Mouse (Mus musculus): ENCODE results near the gene Nup54. TPM values are rescaled to one million over a fixed set of nuclear protein-coding genes. Genes with fewer than 3 reads are reported as not detected.

Gene Nup54
- polyA plus RNA-seq, 1 experiment from 2014 or later, result 46.2 TPM

DNA sequence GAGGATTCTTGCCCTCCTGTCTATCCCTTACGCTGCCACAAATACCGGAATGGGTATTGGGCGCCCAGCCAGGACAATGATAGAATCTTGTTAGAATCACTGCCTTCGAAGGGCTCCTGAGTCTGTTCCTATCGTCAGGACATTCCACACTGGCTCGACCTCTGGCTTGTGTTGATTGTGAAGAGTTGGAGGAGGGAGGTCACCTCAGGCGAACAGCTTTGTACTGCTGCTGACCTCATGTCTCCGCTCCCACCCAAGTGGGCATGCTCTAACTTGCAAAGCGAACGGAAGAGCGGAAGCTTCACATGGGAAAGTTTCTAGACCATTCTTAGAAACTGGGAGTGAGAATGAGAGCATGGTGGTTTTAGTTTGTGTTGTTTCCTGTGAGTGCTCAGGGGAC is 47.6 kb downstream of the Nup54 start:
- H3K4me1 ChIP-seq, result 0 out of 2 replicates have a peak, but pooled peaks cover 3% of the 10 kb centered on the region
- no peak overlapping the region for H3K27ac ChIP-seq
- ATAC-seq (ENCODE audit: low FRiP score), result no peak
- H3K36me3 ChIP-seq, result no peaks in the 10 kb centered on the region
- H3K9ac ChIP-seq, result no peak overlapping the region
- 72% methylated on average over 11 of the region's 11 CpGs for WGBS
- H3K4me3 ChIP-seq, result no peak overlapping the region
- H3K9me3 ChIP-seq (replicated peaks), result no peaks in the 10 kb centered on the region
- H3K27me3 ChIP-seq, result peaks cover 20% of the 10 kb centered on the region
- no peak overlapping the region for H3K4me2 ChIP-seq (replicated peaks)

DNA sequence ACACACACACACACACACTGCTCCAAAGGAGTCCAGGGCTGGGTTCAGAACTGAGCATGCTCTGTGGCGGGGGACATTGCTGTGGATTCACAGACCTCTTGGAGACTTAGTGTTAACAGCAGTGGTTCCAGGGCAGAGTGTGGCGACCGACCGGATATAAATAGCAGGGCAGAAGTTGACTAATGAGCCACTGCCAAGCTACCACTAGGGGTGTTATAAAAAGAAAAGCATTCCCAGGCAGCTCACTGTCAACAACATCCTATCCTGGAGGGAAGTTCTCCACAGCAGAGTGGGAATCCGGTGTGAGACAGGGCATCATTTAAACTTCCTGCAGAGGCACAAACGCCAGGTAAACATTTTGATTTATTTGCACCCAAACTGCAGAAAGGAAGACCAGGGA is 48.4 kb downstream of the Nup54 start:
- Histone ChIP-seq H3K4me2 (replicated peaks) (no peak overlapping the region), H3K9me3 (replicated peaks) (no peaks in the 10 kb centered on the region), H3K4me1 (0 out of 2 replicates have a peak, but pooled peaks cover 3% of the 10 kb centered on the region), H3K27me3 (peaks cover 12% of the 10 kb centered on the region), H3K9ac (no peak overlapping the region), H3K4me3 (no peak overlapping the region), H3K27ac (no peak overlapping the region), H3K36me3 (no peaks in the 10 kb centered on the region)
- WGBS, result 52% methylated on average over 6 of the region's 6 CpGs
- ATAC-seq (ENCODE audit: low FRiP score), result no peak

DNA sequence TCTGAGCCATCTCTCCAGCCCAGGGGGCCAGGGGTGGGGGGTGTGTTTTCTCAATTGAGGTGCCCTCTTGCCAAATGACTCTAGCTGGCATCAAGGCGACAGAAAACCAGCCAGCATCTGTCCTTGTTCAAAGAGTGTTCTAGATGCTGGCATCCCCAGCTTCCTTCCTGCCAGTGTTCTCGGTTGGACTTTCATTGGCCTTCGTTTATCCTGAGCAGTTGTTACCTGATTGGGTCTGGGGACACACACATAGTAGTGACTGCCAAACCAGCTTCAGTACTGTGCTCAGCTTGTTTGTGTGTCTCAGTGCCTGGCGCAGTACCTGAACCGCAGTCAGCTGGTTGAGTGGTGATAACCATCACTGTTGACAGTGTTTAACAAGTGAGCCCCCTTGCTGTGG is 48.9 kb downstream of the Nup54 start:
- 89% methylated on average over 5 of the region's 5 CpGs for WGBS

DNA sequence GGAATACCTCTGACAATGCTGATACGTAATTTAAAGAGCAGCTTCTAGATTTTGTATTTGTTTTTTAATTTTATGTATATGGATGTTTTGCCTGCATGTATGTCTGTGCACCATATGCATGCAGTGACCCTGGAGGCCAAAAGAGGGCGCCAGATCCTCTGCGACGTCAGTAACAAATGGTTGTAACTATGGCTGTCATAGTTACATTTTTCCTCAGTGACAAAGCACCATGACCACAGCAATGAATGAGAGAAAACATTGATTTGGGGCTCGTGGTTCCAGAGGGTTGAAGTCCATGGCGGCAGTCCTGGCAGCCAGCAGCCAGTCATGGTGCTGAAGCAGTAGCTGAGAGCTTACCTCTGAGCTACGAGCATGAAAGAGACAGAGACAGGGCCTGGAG is 50.2 kb downstream of the Nup54 start:
- no peak overlapping the region for H3K27ac ChIP-seq
- H3K27me3 ChIP-seq, result peaks cover 2% of the 10 kb centered on the region; the same call in 1 of the 2 replicates
- 0 out of 2 replicates have a peak, but pooled peaks cover 3% of the 10 kb centered on the region for H3K4me1 ChIP-seq
- H3K4me2 ChIP-seq (replicated peaks), result no peak overlapping the region
- H3K36me3 ChIP-seq, result no peaks in the 10 kb centered on the region
- H3K9me3 ChIP-seq (replicated peaks), result no peaks in the 10 kb centered on the region
- 44% methylated on average over 7 of the region's 7 CpGs for WGBS
- no peak for ATAC-seq (ENCODE audit: low FRiP score)
- no peak overlapping the region for H3K9ac ChIP-seq
- H3K4me3 ChIP-seq, result no peak overlapping the region

More for the DNA sequence above, 48.9 kb downstream of the Nup54 start:
- H3K9me3 ChIP-seq (replicated peaks), result no peaks in the 10 kb centered on the region
- H3K27me3 ChIP-seq, result peaks cover 7% of the 10 kb centered on the region
- no peak overlapping the region for H3K4me2 ChIP-seq (replicated peaks)
- 0 out of 2 replicates have a peak, but pooled peaks cover 3% of the 10 kb centered on the region for H3K4me1 ChIP-seq
- no peak overlapping the region for H3K4me3 ChIP-seq
- no peaks in the 10 kb centered on the region for H3K36me3 ChIP-seq
- no peak overlapping the region for H3K27ac ChIP-seq
- no peak for ATAC-seq (ENCODE audit: low FRiP score)
- H3K9ac ChIP-seq, result no peak overlapping the region

- Histone ChIP-seq H3K9me3 (replicated peaks) (no peaks in the 10 kb centered on the region), H3K27me3 (no peaks in the 10 kb centered on the region), H3K4me1 (0 out of 2 replicates have a peak, but pooled peaks cover 3% of the 10 kb centered on the region), H3K4me3 (no peak overlapping the region), H3K4me2 (replicated peaks) (no peak overlapping the region), H3K36me3 (no peaks in the 10 kb centered on the region), H3K9ac (no peak overlapping the region), H3K27ac (no peak overlapping the region)
- peak; percentile 72; the same call in 1 of the 2 replicates for ATAC-seq (ENCODE audit: low FRiP score)
- WGBS, result 25% methylated on average over 7 of the region's 7 CpGs
These were observed 51.3 kb downstream of the Nup54 start for GRCm38 (mm10) chr5:92383747-92384146.

DNA sequence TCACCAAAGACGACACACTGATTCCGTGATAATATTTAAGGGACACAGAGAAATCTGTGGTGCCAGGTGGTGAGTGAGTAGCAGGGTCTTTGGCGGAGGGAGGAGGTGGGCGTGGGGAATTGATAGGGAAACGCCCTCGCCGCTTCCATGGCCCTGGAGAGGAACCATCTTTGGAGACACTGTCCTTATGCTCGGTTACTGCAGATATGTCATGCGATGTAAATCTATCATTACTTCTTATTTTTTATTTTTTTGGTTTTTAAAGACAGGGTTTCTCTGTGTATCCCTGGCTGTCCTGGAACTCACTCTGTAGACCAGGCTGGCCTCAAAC is 52.7 kb downstream of the Nup54 start:
- WGBS, result 69% methylated on average over 9 of the region's 9 CpGs
- no peak overlapping the region for H3K4me3 ChIP-seq
- no peaks in the 10 kb centered on the region for H3K9me3 ChIP-seq (replicated peaks)
- ATAC-seq (ENCODE audit: low FRiP score), result no peak
- no peak overlapping the region for H3K27ac ChIP-seq
- H3K9ac ChIP-seq, result no peak overlapping the region
- no peaks in the 10 kb centered on the region for H3K27me3 ChIP-seq
- 0 out of 2 replicates have a peak, but pooled peaks cover 3% of the 10 kb centered on the region for H3K4me1 ChIP-seq
- no peak overlapping the region for H3K4me2 ChIP-seq (replicated peaks)
- H3K36me3 ChIP-seq, result no peaks in the 10 kb centered on the region

- no peak overlapping the region for H3K4me2 ChIP-seq (replicated peaks)
- H3K9ac ChIP-seq, result no peak overlapping the region
- H3K4me1 ChIP-seq, result 0 out of 2 replicates have a peak, but pooled peaks cover 3% of the 10 kb centered on the region
- 38% methylated on average over 12 of the region's 12 CpGs for WGBS
- H3K27me3 ChIP-seq, result no peaks in the 10 kb centered on the region
- no peaks in the 10 kb centered on the region for H3K36me3 ChIP-seq
- H3K9me3 ChIP-seq (replicated peaks), result no peaks in the 10 kb centered on the region
- ATAC-seq (ENCODE audit: low FRiP score), result 0 out of 2 replicates have a peak, but pooled peaks have one; percentile 61
- H3K4me3 ChIP-seq, result no peak overlapping the region
- H3K27ac ChIP-seq, result no peak overlapping the region
These were observed 53.3 kb downstream of the Nup54 start for GRCm38 (mm10) chr5:92381550-92382348.

- H3K9me3 ChIP-seq (replicated peaks), result no peaks in the 10 kb centered on the region
- no peaks in the 10 kb centered on the region for H3K36me3 ChIP-seq
- ATAC-seq (ENCODE audit: low FRiP score), result no peak
- no peaks in the 10 kb centered on the region for H3K4me1 ChIP-seq
- H3K27me3 ChIP-seq, result no peaks in the 10 kb centered on the region
- H3K9ac ChIP-seq, result no peak overlapping the region
- H3K4me3 ChIP-seq, result no peak overlapping the region
- no peak overlapping the region for H3K4me2 ChIP-seq (replicated peaks)
- 58% methylated on average over 13 of the region's 13 CpGs for WGBS
- H3K27ac ChIP-seq, result no peak overlapping the region
These were observed 58.1 kb downstream of the Nup54 start for GRCm38 (mm10) chr5:92376795-92377405.

GRCm38 (mm10) chr5:92375368-92375767 is 59.7 kb downstream of the Nup54 start:
- H3K36me3 ChIP-seq, result no peaks in the 10 kb centered on the region
- no peaks in the 10 kb centered on the region for H3K9me3 ChIP-seq (replicated peaks)
- H3K9ac ChIP-seq, result no peak overlapping the region
- no peak overlapping the region for H3K4me3 ChIP-seq
- H3K27ac ChIP-seq, result no peak overlapping the region
- ATAC-seq (ENCODE audit: low FRiP score), result no peak
- H3K4me1 ChIP-seq, result peaks cover 5% of the 10 kb centered on the region
- H3K4me2 ChIP-seq (replicated peaks), result no peak overlapping the region
- no peaks in the 10 kb centered on the region for H3K27me3 ChIP-seq
- 85% methylated on average over 17 of the region's 17 CpGs for WGBS

- H3K4me3 ChIP-seq, result no peak overlapping the region
- 74% methylated on average over 6 of the region's 6 CpGs for WGBS
- H3K27ac ChIP-seq, result no peak overlapping the region
- H3K9ac ChIP-seq, result no peak overlapping the region
- H3K9me3 ChIP-seq (replicated peaks), result no peaks in the 10 kb centered on the region
- H3K4me1 ChIP-seq, result peaks cover 5% of the 10 kb centered on the region
- no peaks in the 10 kb centered on the region for H3K27me3 ChIP-seq
- H3K4me2 ChIP-seq (replicated peaks), result no peak overlapping the region
- ATAC-seq (ENCODE audit: low FRiP score), result no peak
- no peaks in the 10 kb centered on the region for H3K36me3 ChIP-seq
These were observed 60.3 kb downstream of the Nup54 start for GRCm38 (mm10) chr5:92374721-92375142.

- no peak for ATAC-seq (ENCODE audit: low FRiP score)
- Histone ChIP-seq H3K9ac (no peak overlapping the region), H3K4me1 (peaks cover 5% of the 10 kb centered on the region), H3K4me3 (no peak overlapping the region), H3K36me3 (no peaks in the 10 kb centered on the region), H3K4me2 (replicated peaks) (no peak overlapping the region), H3K9me3 (replicated peaks) (no peaks in the 10 kb centered on the region), H3K27ac (no peak overlapping the region), H3K27me3 (no peaks in the 10 kb centered on the region)
- 79% methylated on average over 2 of the region's 2 CpGs for WGBS
These were observed 62.4 kb downstream of the Nup54 start for GRCm38 (mm10) chr5:92372605-92373004.

- Histone ChIP-seq H3K9ac (no peak overlapping the region), H3K4me3 (no peak overlapping the region), H3K4me1 (peaks cover 5% of the 10 kb centered on the region), H3K27ac (0 out of 2 replicates have a peak overlapping the region, but pooled peaks have one; percentile 30), H3K36me3 (no peaks in the 10 kb centered on the region), H3K27me3 (no peaks in the 10 kb centered on the region), H3K9me3 (replicated peaks) (no peaks in the 10 kb centered on the region), H3K4me2 (replicated peaks) (no peak overlapping the region)
- peak; percentile 49 for ATAC-seq (ENCODE audit: low FRiP score)
- WGBS, result 57% methylated on average over 14 of the region's 14 CpGs
These were observed 63.5 kb downstream of the Nup54 start for GRCm38 (mm10) chr5:92371361-92371976.
